Mouse (Mus musculus) thymus, adult 2 months (tissue): Measurements from ENCODE around the gene Hist1h3b.

Experiments
- CTCF ChIP-seq: fragments of 200-500 bp; IDR thresholded peaks from 2 replicates; pipeline ENCODE4 v1.5.1; 2012; ENCODE audit warnings: mild to moderate bottlenecking, control low read depth, low read length, moderate library complexity, borderline replicate concordance; ENCODE audit not compliant: control insufficient read depth, poor library complexity, insufficient read depth; ENCODE audit errors: extremely low read depth
- POLR2A ChIP-seq: fragments of 200-500 bp; IDR thresholded peaks from 2 replicates; pipeline ENCODE4 v1.6.1; 2012; ENCODE audit warnings: mild to moderate bottlenecking, low read length, control low read depth, moderate library complexity; ENCODE audit not compliant: control insufficient read depth, poor library complexity, insufficient read depth; ENCODE audit errors: extremely low read depth

GRCm38 (mm10) chr13:23729706-23730105 lies 22.4 kb upstream of the Hist1h3b start:
- TF ChIP-seq CTCF (no peak), POLR2A (no peak)
